Mouse (Mus musculus): ENCODE measurements around the gene Gm364. TPM values are rescaled to one million over a fixed set of nuclear protein-coding genes. Genes with fewer than 3 reads are reported as not detected.

Gm364 gene
- total RNA-seq (2023) = not detected in 2 replicates

DNA sequence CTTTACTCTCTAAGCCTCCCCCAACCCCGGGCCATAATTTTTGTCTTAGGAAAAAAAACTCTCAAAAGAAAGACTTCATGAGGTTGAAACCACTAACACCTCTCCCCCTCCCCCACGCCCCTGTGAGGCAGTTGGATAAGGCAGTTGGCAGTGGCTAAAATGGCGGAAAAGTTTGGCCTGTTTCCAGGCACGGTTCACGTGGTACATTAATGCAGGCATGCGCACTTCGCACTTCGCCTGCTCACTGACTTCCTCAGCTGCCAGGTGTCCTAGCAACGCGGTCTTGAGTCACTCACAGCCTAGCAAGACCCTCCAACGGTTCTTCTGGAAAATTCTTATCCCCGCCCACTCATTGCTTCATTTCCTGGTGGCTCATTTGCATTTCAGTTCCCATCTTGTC lies at the start of gene Gm364:
Gene Gm364 (plus strand): TSS at position 386 of the 400 bp plus-strand sequence.

DNA sequence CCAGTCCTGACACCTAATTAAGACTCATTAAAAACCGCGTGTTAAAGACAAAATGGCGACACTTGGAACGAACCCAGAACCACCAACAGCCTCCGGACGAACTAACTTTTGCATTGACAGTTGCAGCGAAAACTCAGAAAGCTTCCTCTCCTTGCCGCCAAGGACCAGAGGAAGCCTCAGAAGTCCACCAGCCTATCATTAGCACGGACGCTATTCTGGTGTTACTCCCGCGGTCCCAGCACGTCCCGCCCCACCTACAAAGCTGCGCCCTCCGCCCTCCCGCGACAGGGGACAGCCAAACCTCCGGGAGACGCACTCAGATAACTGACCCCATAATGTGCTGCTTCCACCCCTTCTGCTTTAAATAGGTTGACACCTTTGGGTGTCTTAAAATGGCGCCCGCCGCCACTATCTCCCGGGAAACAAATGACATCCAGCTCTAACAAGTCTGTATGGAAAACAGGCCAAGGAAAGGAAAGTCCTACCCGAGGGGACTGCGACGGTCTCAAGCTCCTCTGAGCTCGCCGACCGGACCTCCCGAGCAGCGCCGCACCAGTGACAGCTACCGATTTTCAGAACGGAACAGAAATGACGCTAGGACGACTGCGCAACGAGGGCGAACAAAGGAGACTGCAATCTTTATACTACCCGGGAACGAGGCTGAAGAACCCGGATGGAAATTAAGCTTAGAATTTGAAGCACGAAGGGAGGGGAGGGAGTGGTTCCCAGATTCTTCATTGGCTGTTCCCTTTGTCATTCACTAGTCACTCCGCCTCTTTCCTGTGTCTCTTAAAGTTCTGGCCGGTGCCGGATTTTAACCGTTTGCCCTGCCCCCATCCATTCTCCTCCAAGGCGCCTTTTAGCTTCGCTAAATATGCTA lies 16.3 kb upstream of the Gm364 start, which contains the start of gene Rbmx:
Gene Rbmx (minus strand): TSS at position 670 of the 880 bp plus-strand sequence.

DNA sequence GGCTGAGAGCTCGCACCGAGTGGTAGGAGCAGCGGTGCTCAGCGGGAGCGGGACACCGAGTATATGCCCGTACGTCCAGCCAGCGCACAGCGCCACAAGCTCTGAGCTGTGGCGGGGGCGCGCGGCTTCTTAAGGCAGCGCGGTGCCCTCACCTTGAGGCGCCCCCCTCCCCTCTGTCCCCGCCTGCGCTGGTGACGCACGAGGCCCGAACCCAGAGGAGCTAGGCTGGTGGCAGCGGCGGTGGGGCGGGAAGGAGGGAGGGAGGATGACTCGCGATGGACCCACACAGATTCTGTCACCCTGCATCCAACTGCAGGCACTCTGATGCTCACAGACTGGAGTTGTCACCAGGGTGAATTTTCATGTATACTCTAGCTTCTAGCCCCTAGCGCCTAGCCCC lies 94.7 kb downstream of the Gm364 start, which contains the start of gene Gpr101:
Gene Gpr101 (minus strand): TSS at position 124 of the 400 bp plus-strand sequence.

Other genes starting within 250 kb of the Gm364 start
- gene Cd40lg, start 197.0 kb upstream of the Gm364 start, total RNA-seq (2023) = not detected in 2 replicates
- 89.9 and 91.8 TPM in 2 replicates for gene Arhgef6, start 70.4 kb upstream of the Gm364 start, total RNA-seq (2023)
- gene Rbmx, start 16.1 kb upstream of the Gm364 start, total RNA-seq (2023) = 55.8 and 70.8 TPM in 2 replicates
- gene Gpr101, start 94.6 kb downstream of the Gm364 start, total RNA-seq (2023) = not detected in 2 replicates